ENCODE assay signal across 11 mouse cellular contexts in the genomic region with DNA sequence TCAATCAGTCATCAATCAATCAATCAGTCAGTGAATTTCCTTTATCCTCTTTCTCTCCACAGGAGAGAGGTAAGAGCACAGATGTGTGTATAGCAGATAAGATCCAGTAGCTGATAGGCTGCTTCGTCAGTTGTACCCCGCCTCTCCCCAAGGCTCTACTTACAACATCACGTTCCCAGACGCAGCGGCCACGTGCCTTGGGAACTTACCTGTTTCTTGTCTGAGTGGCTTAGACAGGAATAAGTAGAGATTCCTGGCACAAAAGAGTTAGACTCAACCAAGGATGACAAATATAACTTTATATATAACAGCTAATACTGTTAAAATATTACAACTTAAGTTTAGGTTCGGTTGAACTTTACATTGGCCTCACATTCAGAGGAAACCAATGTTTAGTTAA. TPM values are rescaled to one million over a fixed set of nuclear protein-coding genes. Genes with fewer than 3 reads are reported as not detected.
DNase-seq lines count a peak whose midpoint lies in the region.
"Had no signal": no experiment of that assay in that cellular context is flagged by ENCODE, and none has a peak within 500 bp of the region (broad histone marks: within the 10 kb centered on the region; RNA-seq: fewer than 3 reads in every experiment).

No protein-coding gene starts in this region.

- peak; percentile 54 for DNase-seq in adrenal gland, postnatal 14 days
- DNase-seq in adrenal gland, adult 2 months: no peak
- peak; percentile 11 for DNase-seq in right cerebral cortex, postnatal 14 days
- DNase-seq in right cerebral cortex, postnatal 10 days (ENCODE audit: low spot score in 2 of 2): no peak
- DNase-seq in kidney, adult 9 months: peak; percentile 85
- peak; percentile 15 to 38 for DNase-seq in lung, postnatal 4 days
- DNase-seq in MN1 (ENCODE audit: low spot score): no peak
- DNase-seq in embryo, embryonic 9.5 days (ENCODE audit: extremely low spot score): no peak
- DNase-seq: cerebellum, postnatal 10 days; liver, postnatal 0 days; thymus, postnatal 25 days had no signal

RNA-seq across cellular contexts. Expression of gene Vwa3b, which starts 12.7 kb away (rescaled TPM):
- total RNA-seq in adrenal gland, postnatal 14 days (2021): 1.2 TPM in 1 of 2 replicates, not detected in the other
- under 1 TPM; 0.35 to 0.49 TPM for total RNA-seq in adrenal gland, adult 2 months (2021)
- polyA plus RNA-seq in adrenal gland, adult 2 months (2012; rRNA removed): 1.0 TPM in 1 of 2 replicates, not detected in the other

Comparison
In these comparisons a context has a peak if more than half of its experiments do, and no peak if none do; other contexts are left out.
1. DNase-seq: peak in adrenal gland, postnatal 14 days (single experiment), right cerebral cortex, postnatal 14 days (single experiment), kidney, adult 9 months (single experiment) and lung, postnatal 4 days (2 of 2); none in adrenal gland, adult 2 months (single experiment), right cerebral cortex, postnatal 10 days (0 of 2), MN1 (single experiment) and embryo, embryonic 9.5 days (single experiment).